Mouse (Mus musculus) layer of hippocampus, postnatal 10 days (tissue): ENCODE measurements around the gene Ccdc51. TPM values are rescaled to one million over a fixed set of nuclear protein-coding genes. Genes with fewer than 3 reads are reported as not detected.

Experiments
- DNase-seq, 2 experiments: peaks; one replicate each; pipeline ENCODE4 v3.0.0; 2021; ENCODE audit warnings: low spot score in 2 of 2
- total RNA-seq, 2 experiments: library from RNA; stranded (reverse); gene quantifications; 2 replicates each; pipeline ENCODE4 v1.2.3; 2021

The Ccdc51 gene
- total RNA-seq, 2 experiments from 2014 or later: 6.1 to 7.3 TPM

DNA sequence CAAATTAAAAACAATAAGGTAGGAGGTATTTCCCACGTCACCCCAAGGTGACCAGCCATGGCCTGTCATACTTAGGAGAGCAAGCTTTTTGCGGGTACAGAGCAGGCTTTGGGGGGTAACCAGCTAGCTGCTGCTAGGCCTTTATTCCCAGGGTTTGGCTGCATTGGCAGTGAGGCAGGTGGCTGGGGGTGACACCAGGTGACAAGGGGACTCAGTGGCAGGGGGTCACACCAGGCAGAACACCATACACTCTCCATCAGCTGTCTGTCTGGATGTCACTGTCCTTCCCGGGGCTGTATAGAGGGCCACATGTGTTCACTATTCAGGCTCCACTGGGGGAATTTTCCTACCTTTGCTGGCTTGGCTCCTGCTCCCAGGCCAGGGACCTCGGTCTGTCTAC lies 25.4 kb upstream of the Ccdc51 start:
- DNase-seq: no peak

DNA sequence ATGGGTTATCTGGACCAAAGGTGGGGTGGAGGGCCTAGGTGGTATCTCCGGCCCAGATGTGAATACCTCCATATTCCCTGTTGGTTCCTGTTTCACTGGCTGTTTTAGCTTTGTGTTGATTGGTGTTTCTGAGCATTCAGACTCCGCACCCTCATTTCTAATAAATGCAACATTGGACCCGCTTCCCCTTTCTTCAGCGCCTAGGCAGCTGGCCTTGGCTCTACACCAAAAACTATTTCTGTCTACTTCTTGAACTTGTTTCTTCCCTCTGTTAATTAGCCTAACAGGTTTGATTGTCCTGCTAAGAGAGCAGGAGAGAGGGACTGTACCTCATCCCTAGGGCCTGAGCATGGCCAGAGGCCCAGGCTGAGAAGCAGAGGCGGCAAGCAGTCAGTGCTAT lies 24.8 kb upstream of the Ccdc51 start:
- no peak for DNase-seq

DNA sequence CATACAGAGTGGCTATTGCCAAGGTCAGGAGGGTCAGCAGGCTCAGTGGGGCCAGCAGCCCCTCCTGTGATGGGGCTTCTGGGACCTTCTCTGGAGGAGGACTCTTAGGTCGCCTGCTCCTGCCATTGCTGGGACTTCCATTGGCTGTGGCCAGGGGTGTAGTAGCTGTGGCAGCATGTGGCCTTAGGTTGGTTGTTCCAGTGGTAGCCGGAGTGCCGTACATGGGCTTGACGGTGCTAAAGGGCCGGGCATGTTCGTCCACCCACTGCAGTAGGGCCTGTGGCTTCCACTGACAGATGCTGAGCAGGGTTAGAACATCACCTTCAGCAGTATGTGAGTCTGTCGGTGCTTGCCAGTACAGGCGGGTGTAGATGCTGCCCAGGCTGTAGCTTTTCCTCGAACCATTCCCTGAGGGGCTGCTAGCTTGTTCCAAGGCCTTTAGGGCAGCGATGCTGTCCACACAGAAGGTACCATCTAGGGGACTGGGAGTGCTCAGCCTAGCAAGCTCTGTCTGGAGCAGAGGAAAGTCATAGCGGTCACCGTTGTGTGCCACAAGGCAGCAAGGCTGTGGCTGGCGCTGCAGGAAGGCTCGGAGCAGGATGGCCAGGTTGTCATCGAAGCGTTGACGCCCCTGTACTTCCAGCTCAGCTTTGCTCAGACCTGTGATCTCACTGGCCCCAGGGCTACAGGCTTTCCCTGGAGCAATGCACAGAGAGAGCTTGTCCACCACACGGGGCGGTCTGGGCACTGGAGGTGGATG lies 24.1 kb upstream of the Ccdc51 start:
- no peak for DNase-seq

GRCm38 (mm10) chr9:109059136-109059903 lies 23.0 kb upstream of the Ccdc51 start, which contains the start of gene Trex1:
Gene Trex1, minus strand, starts transcription at chr9:109059734.
- peak; percentile 88 to 93 for DNase-seq

- DNase-seq: peak in 1 of 2 experiments; percentile 42
These were observed 22.0 kb upstream of the Ccdc51 start for GRCm38 (mm10) chr9:109060184-109060897.

GRCm38 (mm10) chr9:109060898-109061295 lies 21.4 kb upstream of the Ccdc51 start:
- no peak for DNase-seq

DNA sequence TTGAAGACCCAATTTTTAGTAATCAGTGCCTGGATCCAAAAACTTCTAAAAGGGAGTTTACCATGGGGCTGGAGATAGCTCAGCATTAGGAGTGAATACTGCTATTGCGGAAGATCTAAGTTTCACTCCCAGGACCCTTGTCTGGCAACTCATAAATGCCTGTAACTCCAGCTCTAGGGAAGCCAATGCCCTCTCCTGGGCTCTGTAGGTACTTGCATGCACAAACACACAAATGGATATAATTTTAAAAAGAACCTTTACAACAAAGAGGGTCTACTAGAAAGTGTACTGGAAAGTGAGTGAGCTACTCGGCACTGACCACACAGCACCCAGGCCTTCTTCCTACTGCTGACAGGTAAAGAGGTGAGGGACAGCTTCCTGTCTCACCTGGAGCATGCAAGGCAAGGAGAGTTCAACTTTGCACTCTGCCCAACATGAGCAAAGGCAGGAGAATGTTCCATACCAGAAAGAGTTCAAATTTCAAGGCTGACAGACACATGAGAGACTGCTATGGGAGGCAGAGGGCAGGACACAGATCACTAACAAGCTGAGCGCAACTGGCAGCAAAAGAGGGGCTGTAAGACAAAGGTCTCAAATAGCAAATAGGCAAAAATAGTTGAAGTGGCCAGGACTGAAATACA lies 14.1 kb upstream of the Ccdc51 start:
- DNase-seq: no peak

GRCm38 (mm10) chr9:109073661-109074573 lies 8.4 kb upstream of the Ccdc51 start, which contains the start of gene Atrip:
Gene Atrip, minus strand, starts transcription at chr9:109074124.
- peak; percentile 93 to 94 for DNase-seq

GRCm38 (mm10) chr9:109080516-109080915 lies 1.8 kb upstream of the Ccdc51 start:
- no peak for DNase-seq

DNA sequence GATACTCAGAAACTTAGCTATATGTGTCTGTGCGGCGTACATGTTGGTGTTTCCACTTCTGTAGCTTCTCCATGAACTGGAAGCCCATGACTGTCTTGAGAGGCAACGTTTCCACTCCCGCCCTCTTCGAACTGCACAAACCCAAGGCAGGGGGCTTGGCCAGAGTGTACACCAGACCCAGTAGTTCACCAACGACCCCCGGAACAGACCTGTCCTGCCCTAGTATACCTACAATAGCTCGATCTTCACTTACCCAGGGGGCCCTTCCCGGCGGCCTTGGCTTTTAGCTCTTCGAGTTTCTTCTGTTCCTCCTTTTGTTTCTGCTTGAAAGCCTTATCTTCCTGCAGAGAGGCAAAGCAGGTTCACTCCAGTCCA lies 557 bp upstream of the Ccdc51 start:
- no peak for DNase-seq

DNA sequence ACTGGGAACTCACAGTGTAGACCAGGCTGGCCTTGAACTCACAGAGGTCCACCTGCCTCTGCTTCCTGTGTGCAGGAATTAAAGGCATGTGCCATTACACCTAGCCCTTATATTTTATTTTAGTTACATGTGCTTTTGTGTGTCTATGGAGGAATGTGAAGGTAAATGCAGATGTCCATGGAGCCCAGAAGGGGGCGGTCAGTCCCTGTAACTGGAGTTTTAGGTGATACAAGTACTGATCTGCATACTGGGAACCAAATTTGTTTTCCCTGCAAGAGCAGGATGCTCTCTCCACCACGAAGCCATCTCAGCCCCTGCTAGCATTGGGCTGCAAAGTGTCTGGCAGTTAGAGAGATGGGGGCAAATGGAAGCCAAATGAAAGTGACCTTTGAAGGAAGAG lies 2.6 kb downstream of the Ccdc51 start:
- no peak for DNase-seq

- peak; percentile 63 to 72 for DNase-seq
These were observed 5.7 kb downstream of the Ccdc51 start for GRCm38 (mm10) chr9:109087987-109088386.

DNA sequence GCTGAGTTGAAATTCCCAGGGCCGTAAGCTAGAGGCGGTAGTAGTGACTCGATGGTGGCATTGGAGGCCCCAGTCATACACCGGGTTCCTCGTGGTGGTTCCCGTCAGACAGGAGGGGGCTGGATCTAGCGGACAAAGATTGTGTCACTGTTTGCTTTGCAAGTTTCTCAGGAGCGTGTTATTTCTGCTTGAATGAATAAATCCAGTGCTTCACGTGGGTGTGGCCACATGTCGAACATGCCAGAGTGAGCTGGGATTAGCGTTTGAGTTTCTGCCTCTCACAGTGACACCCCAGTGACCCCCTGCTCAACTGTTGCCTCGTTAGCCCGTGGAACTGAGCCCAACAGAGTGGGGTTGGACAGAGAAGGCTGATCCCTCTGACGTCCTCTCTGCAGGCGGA lies 8.2 kb downstream of the Ccdc51 start:
- no peak for DNase-seq

- DNase-seq: no peak
These were observed 9.5 kb downstream of the Ccdc51 start for GRCm38 (mm10) chr9:109091802-109092201.

DNA sequence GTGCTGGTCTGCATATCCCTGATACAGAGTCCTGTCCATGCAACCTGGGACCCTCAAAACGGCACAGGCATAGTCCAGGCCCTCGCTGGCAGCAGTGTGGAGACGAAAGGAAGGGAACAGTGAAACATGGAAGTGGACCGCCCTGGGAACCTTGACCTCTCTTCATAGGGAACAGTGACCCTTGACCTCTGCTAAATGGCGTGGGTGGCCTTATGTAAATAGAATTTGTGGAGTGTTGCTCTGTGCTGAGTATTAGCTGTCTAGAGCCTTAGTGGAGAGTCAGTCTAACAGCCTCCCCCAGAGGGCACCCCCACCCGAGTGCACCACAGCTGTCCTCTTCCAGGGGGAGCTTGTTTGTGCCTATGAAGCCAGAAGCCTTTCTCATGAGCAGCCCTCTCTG lies 10.5 kb downstream of the Ccdc51 start:
- no peak for DNase-seq

DNA sequence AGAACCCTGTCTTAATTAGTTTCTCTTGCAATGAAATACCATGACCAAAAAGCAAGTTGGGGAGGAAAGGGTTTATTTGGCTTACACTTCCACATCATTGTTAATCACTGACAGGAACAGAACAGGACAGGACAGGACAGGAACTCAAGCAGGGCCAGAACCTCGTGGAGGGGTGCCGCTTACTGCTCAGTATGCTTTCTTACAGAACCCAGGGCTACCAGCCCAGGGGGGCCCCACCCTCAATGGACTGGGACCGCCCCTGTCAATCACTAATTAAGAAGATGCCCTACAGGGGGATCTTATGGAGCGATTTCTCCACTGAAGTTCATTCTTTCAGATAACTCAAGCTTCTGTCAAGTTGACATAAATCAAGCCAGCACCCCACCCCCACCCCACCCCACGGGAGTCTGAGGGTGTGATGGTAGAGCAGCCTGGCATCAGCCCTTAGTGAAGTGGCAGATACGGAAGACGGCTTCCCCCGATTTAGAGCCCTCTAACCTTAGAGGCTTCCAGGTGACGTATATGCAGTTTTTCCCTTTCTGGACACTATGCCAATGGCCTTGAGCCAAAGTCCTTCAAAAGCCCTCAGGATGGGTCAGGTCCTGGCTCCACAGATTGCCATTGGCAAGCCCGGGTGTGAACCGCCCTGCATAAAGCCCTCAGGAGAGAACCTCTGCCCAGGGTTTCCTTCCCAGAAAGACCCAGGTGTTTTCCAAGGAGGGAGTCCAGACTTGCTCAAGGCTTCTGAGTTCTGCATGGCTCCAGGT lies 11.7 kb downstream of the Ccdc51 start:
- DNase-seq: no peak

DNA sequence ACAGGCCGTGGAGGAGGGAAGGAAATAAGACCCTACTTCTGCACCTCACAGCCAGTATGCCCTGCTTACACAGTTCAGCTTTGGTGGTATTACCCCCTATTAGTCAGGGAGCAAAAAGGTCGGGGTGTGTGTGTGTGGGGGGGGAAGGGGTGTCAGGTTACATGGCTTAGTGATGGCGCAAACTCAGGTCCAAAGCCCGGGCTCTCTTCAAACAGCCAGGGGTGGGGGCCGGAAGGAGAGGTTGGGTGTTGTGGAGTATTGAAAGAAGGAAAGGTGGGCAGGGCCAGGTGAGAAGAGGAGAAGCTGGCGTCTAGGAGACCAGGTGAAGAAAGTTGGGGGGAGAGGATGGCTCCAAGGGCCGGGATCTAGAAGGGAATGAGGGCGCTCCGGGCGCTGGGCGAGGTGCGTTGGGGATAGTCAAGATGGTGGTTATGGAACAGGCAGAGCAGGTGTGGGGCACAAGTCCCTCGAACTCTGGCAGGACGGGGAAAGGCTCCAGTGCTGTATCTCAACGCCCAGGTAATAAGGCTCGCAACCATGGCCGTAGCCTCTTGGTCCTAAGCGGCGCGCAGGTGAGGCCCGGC lies 12.4 kb downstream of the Ccdc51 start:
- no peak for DNase-seq

- DNase-seq: peak; percentile 80 to 86
These were observed 13.1 kb downstream of the Ccdc51 start, which contains the start of gene Plxnb1 for GRCm38 (mm10) chr9:109095137-109095982. Gene Plxnb1, plus strand, starts transcription at chr9:109095389.
